Mouse (Mus musculus): Measurements from ENCODE around the gene Zfp639.

DNA sequence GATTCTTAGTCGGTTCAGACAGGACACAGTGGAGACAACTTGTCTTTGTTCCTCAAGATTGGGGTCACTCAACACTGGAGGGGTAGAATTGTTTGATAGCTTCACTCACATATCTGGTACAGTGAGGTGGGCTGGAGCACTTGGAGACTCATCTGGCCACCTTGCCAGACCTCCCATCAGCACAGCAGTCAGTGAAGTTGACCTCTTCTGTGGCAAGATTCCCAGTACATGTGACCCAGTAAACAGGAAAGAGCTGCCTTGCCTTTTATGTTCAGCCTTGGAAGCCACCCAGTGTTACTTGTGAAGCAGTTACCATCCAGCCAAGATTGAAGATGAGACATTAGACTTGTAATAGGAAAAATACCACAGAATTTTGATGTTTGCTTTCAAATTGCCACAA lies 27.5 kb downstream of the Zfp639 start:
- no peak for TF ChIP-seq USF1 (IDR thresholded peaks at IDR 0.05; ENCODE audit: low read depth)
- TF ChIP-seq MYOG (IDR thresholded peaks at IDR 0.05; ENCODE audit: control insufficient read depth, extremely low read depth, insufficient read length), result no peak
- TF ChIP-seq CTCF (IDR thresholded peaks at IDR 0.05; ENCODE audit: control insufficient read depth, insufficient read depth, insufficient read length), result no peak
- TF ChIP-seq MYOD1 (IDR thresholded peaks at IDR 0.05; ENCODE audit: control insufficient read depth, insufficient read length, low read depth), result no peak
- TF ChIP-seq FOSL1 (IDR thresholded peaks at IDR 0.05; ENCODE audit: insufficient read depth, low read length, poor library complexity, severe bottlenecking), result no peak
- TF ChIP-seq MAX (IDR thresholded peaks at IDR 0.05), result no peak

Measured in C2C12 (cell line).